Mouse (Mus musculus) mouse embryonic stem cell (cell line): Measurements from ENCODE around the gene Pxylp1.

Source experiments
- in situ Hi-C, 2 experiments: fragments of 300-500 bp; cut with MboI; formaldehyde crosslinking; loops; 1 replicate in 1 of 2; 3 replicates in 1 of 2; pipeline ENCODE4 v1.14.3; 2019 to 2020; ENCODE audit warnings: low sequenced_read_pairs in 2 of 2, low pct_unique_long_range_greater_than_20kb in 1 of 2, mixed read lengths in 1 of 2; ENCODE audit not compliant: unreplicated experiment in 1 of 2

Pxylp1 gene

DNA sequence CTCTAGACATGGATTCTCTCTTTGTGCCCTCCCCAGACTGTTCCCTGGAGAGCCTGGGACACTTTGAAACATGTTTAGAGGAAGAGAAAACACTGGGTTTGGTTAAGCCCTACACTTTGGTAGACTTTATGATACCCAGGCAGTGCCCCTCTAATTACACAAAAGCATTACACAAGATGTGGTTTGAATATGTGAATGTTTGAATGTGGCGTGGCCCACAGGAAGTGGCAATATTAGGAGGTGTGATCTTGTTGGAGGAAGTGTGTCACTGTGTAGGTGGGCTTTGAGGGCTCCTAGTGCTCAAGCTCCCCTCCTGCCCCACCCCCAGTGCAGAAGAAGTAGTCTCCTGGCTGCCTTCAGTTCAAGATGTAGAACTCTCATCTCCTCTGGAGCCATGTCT is 4.2 kb upstream of the Pxylp1 start:
- in situ Hi-C loops = no loop called here

DNA sequence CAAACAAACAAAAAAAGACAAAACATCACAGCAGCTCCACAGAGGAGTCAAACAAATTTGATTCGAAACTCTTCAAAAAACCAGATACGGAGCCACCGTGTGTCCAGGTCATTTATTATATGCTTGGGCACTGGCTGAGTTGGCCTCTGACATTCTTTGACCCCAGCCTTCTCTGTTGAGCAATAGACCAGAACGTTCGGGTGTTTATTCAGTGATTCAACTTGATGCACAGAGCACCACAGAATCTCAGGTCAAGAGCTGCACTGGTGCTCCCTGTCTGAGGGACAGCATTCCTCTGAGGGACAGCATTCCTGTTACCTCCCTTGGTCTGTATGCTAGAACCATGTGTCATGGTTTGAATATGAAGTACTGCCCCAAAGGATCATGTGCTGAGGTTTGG is 1.1 kb upstream of the Pxylp1 start:
- in situ Hi-C loops = no loop called here

DNA sequence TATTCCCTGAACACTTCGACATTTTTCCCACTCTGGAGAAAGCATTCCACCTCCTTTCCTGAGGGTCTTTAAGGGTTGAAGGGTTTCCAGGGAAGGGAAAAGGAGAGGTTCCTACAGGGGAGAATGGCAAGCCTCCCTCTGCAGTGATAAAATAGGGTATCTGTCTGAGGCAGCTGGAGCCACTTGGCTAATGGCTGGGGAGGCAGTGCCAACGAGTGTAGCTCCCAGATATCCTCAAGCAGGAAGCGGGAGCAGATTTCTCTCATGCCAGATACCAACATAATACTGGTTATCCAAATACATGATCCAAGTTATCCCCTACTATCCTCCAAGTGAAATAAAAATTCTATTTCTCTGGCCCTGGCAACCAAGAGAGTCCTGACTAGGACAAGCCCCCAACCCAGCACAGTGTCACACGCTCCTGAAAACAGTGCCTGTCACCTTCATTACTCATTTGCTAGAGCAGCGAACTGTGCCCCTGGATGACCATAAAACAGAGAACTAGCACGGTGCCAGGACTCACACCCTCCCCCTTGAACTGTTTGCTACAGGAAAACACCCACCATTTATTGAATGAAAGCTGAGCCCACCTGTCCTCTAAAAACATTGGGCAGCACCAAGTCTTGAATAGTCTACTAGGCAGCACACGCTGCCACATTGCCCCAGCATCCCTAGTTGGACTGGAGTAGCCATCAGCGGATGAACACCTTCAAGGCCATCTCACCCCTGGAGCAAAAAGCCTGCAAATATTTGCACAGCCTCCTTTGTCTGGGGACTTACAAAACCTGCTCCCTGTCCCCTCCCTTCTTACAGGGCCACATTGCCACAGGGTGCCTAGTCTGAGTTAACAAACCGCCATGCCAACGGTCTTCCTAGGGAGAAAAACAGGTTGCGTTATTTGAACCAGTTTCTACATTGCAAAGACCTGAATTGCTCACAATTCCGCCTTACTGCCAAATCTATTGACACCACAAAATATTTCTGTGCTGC is 833 bp downstream of the Pxylp1 start:
- in situ Hi-C loops = no loop called here

DNA sequence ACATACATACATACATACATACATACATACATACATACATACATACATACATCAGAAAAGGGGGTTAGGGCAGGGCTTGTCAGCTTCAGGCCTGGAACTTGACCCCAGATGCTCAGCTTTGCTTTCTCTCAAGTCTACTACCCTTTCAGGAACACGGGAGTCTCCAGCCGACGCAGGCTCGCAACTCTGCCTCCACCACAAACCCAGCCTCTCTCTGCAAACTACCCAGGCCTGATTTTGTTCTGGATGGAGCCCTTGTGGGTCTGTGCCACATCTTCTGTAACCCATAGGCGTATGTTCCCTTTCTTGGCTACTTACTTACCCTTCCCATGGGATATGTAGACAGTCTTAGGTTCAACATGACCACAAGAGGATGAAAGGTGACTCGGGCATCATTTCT is 1.7 kb downstream of the Pxylp1 start:
- in situ Hi-C loops = no loop called here

DNA sequence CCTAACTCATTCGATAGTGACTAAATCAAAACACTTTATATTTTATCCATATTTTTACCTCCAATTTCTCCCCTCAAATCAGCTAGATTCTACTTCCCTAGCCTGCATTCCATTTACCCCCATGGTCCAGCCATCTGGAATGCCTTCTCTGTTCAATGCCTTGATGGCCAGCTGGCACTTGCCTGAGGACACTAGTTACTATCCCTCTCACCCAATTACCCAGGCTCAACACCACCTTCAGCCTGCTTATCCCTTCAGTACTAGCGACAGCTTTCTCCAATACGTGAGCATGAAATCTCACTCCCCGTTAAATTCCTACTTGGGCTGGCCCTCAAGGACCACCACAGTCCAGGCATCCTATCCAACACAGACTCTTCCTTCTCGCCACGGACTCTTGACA is 2.2 kb downstream of the Pxylp1 start:
- in situ Hi-C loops = no loop called here

DNA sequence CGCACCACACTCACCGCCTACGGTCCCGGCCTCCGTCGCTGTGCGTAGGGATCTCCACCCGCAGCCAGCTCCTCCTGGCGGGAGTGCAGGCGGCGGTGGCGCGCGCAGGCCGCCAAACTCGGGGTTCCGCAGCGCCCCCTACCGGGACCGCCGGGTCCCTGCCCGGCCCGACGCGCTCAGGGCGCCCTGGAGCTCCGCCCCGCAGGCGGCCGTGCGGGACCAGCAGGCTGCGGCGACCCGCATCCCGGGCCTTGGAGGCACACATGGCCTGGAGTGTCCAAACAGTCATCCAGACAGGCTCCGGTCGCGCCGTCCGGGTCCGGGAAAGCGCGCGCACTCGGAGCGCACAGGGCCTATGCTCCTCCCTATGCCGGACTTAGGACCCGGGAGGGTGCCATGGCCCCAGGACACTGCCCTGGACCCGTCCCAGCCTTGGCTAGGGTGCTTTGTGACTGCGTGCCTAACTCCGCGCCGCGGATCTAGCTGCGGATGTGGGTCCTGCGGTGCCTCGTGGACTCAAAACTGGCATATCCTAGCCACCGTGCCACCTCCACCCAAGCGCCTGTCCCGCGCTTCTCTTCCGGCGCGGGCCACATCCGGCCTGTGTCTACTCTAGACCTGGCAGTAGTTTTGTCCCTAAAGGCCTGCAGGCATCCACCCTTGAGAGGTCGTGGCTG is 3.0 kb downstream of the Pxylp1 start:
- in situ Hi-C loops = no loop called here

DNA sequence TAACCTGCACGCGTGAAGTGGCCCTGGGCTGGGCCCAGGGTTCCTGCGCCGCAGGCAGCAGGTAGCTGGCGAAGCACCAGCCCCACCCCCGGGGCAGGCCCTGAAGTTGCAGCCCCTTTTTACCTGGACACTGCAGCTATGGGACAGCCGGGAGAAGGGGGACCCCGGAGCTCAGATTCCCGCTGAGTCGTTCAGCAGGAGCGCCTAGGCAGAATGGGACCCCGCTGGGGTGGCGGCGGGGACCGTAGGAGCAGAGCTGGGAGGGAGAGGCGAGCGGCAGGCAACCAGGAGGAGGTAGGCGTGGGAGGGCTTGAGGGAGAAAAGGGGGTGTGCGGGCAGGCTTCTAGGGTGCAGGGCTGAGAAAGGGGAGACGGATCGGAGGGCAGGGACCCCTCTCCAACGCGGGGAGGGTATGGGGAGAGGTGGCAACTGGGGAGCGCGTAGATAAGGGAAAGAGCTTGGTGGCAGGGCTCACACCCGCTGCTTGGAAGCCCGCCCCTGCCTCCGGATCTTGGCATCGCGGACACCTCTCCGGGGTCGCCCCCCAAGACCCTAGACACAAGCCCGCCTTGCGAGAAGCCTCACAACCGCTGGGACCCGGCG is 3.6 kb downstream of the Pxylp1 start:
- in situ Hi-C loops = no loop called here

DNA sequence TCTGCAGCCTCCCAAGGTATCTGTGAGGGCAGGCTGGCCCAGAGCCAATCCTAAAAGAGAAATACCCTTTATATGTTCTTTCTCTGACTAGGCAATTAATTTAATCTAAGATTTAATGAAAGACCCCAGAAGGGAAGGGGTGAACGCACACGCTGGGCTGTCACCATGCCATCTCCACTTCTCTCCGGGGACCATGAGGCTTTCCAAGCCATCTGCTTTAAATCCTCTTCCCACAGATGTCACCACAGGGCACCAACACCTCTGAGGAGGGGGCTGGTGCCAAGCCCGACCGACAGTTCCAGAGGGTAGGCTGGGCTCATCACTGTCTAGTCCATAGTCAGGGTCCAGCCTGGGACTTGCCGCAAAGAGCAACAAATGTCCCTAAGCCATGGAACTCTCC is 4.5 kb downstream of the Pxylp1 start:
- in situ Hi-C loops = no loop called here

DNA sequence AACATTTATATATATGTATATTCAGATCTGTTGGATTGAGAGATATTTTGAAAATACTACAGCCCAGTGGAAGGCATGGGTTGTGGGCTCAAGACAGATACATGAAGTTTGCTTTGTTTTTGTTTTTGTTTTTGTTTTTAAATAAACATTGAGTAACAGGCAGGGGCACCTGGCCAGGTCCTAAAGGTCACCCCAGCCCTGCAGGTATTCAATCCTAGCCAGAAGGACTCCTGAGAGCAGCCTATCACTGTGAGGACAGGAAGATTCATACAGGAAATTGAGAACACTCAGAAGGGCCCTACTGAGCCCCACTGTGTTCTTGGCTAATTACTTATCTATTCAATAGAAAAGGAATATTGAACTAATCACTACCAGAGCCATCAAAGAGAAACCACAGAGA is 5.0 kb downstream of the Pxylp1 start:
- in situ Hi-C loops = no loop called here

DNA sequence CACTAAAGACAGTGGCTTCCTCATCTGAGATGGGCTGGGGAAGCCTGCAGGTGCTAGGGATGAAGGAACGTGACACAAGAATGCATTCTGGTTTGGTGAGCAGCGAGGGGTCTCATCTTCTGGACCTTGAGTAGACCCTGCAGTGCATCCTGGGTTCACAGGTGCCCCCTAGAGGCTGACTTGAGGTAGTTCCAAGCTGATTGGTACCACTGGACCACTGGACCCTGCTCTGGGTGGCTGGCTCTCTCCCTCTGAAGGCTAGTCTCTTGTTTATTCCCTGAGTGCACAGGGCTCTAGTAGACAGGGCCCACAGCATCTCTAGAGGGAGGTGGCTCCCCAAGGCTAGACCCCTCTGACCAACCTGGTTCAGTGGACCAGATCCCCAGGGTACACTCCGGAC is 6.7 kb downstream of the Pxylp1 start:
- in situ Hi-C loops = no loop called here

DNA sequence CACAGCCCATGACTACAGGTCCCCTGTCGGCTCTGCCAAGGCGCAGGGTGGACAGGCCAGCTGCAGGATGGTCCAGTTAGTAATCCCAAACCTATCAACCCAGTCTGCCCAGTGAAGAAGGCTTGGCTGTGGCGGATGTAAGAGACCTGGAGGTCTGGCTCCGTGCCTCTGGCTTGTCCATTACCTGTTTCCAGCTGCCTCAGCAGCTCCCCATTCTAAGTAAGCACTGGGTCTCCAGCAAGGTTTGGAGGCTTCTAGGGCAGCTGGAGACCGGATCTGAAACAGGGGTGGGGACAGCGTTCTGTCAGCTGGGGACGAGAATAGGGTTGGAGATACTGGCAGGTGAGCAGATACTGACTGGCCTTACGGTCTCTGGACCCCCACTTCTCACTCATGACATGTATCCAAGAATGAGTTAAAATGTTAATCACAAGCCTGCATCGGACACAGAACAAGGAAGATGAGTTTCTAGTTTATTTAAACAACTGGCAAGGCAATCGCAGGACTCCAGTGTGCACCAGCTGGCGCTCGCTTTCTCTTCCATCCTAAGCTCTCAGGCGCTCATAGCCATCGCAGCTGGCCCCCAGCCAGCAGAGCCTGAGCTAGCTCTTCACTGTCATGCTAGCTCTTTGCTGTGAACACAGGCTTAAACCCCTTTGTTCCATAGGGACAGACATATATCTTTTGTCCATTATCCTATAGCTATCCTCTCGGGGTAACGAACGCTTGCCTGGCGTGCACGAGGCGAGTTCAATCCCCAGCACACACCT is 9.8 kb downstream of the Pxylp1 start:
- in situ Hi-C loops = no loop called here

DNA sequence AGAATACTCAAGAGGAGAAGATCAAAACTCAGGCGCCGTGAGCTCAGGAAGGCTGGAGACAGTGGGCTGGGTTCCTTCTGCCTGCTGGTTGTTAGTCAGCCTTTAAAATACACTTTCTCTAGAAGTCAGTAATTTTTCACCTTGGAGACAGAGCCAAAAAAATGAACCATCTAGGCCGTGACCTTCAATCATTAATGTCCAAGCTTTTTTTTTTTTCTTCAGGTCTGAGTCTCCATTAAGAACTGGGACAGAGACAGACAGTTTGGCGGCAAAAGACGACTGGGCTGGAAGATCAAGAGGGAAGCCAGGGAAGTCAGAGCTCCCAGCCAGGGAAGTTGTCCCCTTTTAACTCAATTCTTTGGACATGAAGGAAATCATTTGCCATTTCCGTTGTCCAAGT is 10.6 kb downstream of the Pxylp1 start:
- in situ Hi-C loops = no loop called here

DNA sequence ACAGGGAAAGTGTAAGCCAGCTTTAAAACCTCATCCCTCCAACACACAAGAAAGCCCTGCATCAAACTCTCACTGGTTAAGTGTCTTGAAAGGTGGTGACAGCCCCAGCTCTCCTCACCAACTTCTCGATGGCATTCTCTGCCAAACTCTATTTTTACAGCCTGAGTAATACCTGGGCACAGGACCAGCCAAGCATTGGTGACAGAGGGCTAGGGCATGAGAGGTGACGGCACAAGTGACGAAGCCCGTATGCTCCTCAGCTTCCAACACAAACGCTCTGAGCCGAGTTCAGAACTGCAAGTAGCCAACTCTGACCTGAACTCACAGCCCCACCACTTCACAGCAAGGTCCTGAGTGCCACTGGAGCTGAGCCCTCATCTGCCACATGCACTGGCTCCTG is 13.4 kb downstream of the Pxylp1 start:
- in situ Hi-C loops = no loop called here

DNA sequence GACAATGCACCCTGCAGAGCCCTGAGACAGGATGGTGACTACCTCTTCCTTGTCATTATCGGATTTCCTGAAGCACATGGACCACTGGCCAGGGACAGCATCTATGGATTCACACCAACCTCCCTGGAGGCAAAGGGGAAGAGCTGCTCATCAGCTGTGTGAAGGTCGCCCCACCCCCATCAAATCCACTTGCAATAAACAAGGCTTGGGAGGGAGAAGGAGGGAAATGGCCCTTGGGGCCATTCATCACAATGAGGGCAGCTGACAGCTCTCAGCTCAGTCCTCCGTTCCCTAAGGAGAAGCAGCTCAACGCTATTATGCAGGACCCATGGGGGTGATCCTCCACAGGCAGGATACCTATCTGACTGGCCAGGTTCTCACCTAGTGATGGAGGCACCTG is 14.0 kb downstream of the Pxylp1 start:
- in situ Hi-C loops = no loop called here

DNA sequence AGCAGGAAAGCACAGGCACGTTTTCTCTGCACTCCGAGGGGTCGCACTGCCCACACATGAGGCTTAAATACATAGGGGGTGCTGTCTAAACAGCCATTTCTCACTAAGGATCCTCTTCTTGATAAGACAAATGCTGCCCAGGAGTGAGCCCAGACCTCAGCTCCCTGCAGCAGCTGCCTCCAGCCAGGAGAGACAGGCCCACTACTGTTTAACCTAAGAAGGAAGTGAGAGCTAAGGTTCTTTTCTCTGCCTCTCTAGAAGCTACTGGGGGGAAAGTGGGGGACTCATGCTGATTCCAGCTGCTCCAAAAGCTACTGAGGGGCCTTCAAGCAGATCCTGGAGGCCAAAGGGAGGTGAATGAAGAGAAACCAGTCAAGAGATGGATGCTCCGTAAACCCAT is 16.8 kb downstream of the Pxylp1 start:
- in situ Hi-C loops = no loop called here

DNA sequence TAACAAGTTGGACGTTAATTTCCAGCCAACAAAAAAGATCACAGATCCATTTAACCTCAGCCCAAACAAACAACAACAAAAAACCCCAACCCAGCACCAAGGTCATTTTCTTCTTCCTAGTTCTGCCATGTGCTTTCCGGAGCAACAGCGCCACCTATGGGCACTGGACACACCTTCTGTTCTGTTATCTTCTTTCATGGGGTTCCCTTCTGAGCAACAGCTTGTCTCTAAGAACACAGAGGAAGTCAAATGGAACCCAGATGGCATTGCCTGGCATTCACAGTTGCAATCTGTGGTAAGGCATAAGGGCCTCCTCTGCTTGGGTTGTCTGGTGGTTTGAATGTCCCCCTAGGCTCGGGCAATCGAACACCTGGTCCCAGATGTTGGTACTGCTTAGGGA is 19.4 kb downstream of the Pxylp1 start:
- in situ Hi-C loops = no loop called here

DNA sequence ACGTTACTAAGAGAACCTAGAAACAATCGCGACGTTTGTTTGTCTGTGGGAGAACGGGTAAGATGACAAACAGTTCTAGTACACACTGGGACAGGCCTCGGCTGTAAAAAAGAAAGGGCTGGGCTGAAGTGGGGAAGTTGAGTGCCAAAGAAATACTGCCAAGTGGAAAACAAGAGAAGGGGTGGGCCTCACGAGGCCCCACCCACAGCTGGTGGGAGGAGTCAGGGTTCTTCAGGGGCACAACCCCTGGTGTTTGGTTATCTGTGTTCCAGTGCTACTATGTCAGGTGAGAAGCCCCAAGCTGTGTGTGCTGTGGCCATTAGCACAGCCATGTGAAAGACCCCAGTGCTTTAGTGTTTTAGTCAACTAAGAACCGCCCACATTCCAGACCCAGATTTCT is 22.4 kb downstream of the Pxylp1 start:
- in situ Hi-C loops = no loop called here

DNA sequence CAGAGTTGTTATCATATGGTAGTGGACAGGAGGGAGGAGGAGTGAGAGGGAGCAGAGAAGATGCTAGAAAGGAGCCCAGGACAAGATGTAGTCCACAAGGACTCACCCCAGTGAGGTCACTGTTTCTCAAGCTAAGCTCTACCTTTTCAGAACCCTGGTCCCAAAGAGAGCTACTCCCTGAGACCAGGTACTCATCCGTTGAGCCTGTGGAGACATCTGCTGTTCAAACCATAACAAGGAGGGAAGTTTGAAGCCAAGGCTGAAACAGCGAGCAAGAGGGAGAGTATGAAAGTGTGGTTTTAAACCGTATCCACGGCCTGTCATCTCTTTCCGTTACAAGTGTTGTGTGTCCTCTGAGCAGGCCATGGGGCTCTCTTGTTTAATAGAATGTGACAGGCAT is 22.9 kb downstream of the Pxylp1 start:
- in situ Hi-C loops = no loop called here

DNA sequence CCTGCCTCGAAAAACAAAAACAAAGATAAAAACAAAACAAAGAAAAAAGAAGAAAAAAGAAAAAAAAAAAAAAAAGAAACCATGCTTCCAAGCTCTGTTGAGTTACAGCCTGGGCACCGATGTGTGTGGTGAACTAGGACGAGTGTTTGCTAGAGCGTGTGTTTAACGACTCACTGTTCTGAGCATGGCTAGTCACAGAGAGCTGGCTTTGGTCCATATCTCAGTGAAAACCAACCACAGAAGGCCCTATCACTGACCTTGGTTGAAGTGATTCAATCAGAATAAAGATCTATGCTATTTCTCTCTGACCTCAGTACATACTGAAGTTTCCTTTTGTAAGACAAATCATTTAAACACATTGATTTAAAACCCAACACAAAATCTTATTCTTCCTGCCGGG is 23.9 kb downstream of the Pxylp1 start:
- in situ Hi-C loops = no loop called here
